Mouse (Mus musculus): Measurements from ENCODE around the gene Gm2012.
"Not testable (repeated sequence)": the region's sequence is repeated elsewhere in the genome, so short reads cannot be mapped to it uniquely, and the experiment has no call there.

The Gm2012 gene

GRCm38 (mm10) chrX:26231255-26231654 is at the start of gene Gm2012:
Gene Gm2012, minus strand, starts transcription at chrX:26231355.
- not testable (repeated sequence) for DNase-seq

- DNase-seq = not testable (repeated sequence)
These were observed 72.0 kb downstream of the Gm2012 start for GRCm38 (mm10) chrX:26159146-26159545.
